Mouse (Mus musculus): ENCODE results near the gene Olfr90.

GRCm38 (mm10) chr17:37045611-37046311 lies 42.5 kb downstream of the Olfr90 start, which contains the start of gene Gabbr1:
- no peak for TF ChIP-seq POLR2A (IDR thresholded peaks at IDR 0.05; ENCODE audit: low read depth, low read length)
- no peak for TF ChIP-seq CTCF (IDR thresholded peaks at IDR 0.05; ENCODE audit: extremely low read depth, insufficient read depth, insufficient read length, insufficient replicate concordance)

Measured in spleen, adult 2 months (tissue).